Mouse (Mus musculus) layer of hippocampus, adult 8-10 months (tissue): ENCODE data around the gene Lipe. TPM values are rescaled to one million over a fixed set of nuclear protein-coding genes. Genes with fewer than 3 reads are reported as not detected.

Experiments used
- DNase-seq, 2 experiments: peaks; one replicate each; pipeline ENCODE4 v3.0.0; 2022; ENCODE audit warnings: low spot score in 2 of 2
- total RNA-seq, 4 experiments: library from RNA; stranded (reverse); gene quantifications; 2 replicates each; pipeline ENCODE4 v1.2.4; 2022

Lipe gene
- total RNA-seq, 4 experiments from 2014 or later: 7.1 to 10.3 (median 9.0) TPM

DNA sequence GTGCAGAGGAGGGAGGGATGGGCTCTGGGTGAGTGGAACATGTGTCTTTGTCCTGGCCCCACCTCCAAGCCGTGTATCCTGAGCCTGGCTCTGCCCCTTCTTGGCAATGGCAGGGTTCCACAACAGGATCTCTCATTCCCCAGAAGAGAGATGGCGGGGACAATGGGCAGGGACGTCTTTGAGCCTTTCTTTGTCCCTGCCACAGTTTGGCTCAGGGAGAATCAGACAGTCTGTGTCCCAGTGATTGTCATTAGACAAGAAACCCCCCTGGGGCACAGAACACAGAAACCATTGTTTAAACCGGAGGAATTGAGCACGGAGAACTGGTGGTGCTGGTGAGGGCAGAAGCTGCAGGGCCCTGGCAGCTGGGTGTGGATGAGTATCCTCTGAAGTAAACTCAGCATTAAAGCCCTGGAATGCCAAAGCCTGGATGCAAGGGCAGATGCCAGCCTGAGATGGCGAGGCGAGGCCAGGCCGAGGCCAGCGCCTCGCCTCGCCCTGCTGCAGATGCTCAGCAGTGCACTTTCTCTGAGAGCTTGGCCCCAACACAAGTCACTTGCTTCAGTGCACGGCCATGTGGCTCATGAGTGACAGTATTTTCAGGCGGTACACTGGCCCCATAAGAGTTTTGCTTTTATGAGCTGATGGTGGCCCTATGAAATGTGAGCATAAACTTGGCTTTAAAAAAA, 32.4 kb downstream of the Lipe start:
- no peak for DNase-seq

- no peak for DNase-seq
Observed at GRCm38 (mm10) chr7:25363632-25364031, 34.9 kb downstream of the Lipe start.

GRCm38 (mm10) chr7:25363151-25363550, 35.4 kb downstream of the Lipe start:
- DNase-seq: no peak

DNA sequence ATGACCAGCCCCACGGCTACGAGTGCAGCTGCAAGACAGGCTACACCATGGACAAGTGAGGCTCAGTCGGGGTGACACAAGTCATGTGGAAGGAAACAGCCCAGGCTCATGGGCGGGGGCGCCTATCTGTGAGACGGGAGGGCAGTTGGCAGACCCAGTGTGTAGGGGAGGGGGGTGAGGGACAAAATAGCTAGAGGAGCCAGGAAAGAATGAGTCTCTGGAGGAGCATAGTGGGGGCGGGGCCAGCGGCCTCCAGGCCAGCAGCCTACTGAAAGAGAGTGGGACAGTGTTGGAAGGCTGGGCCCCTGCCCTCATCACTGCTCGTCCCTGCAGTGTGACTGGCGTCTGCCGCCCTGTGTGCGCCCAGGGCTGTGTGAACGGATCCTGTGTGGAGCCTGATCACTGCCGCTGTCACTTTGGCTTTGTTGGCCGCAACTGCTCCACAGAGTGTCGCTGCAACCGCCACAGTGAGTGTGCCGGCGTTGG, 39.7 kb downstream of the Lipe start:
- no peak for DNase-seq

- no peak for DNase-seq
Observed at GRCm38 (mm10) chr7:25348861-25349260, 49.6 kb downstream of the Lipe start.

DNA sequence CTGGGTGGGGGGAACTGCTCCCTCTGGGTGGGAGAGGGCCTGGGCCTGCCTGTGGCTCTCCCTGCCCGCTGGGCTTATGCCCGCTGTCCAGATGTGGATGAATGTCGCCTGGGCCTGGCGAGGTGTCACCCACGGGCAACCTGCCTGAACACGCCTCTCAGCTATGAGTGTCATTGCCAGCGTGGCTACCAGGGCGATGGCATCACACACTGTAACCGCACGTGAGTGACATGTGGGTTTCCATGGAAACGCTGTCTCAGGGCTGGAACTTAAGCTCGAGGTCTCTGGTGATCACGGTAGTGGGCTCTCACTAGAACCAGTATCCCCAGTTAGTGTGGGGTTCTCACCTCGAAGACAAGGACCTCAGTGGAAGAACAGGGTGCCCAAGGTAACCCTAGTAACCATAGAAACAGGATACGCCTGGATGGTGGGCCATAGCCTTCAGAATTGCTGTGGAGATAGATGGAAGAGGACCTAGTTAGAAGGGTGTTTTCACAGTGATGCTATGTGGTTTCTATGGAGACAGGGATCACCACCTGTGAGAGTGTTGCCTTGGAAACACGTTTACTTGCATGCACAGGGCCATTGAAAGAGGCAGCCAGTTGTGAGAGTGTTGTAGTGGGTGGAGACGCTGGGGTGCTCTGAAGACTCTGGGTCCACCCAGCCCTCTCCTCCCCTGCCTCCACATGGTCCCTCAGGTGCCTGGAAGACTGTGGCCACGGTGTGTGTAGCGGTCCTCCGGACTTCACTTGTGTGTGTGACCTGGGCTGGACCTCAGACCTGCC, 57.3 kb downstream of the Lipe start:
- DNase-seq: no peak

DNA sequence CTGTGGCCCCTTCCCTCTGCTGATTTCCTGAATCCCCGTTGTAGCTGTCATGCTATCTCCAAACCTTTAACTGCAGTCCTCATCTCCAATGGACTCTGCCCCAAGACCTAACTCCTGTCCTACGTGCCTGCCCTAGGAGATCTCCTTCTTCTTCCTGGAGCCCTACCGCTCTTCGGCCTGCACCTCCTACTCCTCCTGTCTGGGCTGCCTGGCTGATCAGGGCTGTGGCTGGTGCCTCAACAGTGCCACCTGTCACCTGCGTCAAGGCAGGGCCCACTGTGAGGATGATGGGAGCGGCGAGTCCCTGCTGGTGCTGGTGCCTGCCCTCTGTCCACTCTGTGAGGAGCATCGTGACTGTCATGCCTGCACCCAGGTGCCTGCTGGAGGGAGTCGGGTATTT, 59.2 kb downstream of the Lipe start:
- DNase-seq: no peak

- no peak for DNase-seq
Observed at GRCm38 (mm10) chr7:25334472-25334871, 64.0 kb downstream of the Lipe start.

GRCm38 (mm10) chr7:25333596-25334307, 64.8 kb downstream of the Lipe start:
- peak in 1 of 2 experiments; percentile 69 for DNase-seq

Other genes starting within 250 kb of the Lipe start
- gene Pou2f2, start 219.0 kb downstream of the Lipe start, total RNA-seq: 10 to 100 TPM in 3 of 4 experiments, 1 to 10 TPM in 1; 8.9 to 14.3 (median 11.7) TPM
- 10 to 100 TPM; 22.0 to 28.9 (median 26.5) TPM for gene Dedd2, start 178.1 kb downstream of the Lipe start, total RNA-seq
- gene Zfp526, start 177.3 kb downstream of the Lipe start, total RNA-seq: 10 to 100 TPM; 11.2 to 12.5 (median 11.7) TPM
- gene Gsk3a, start 160.9 kb downstream of the Lipe start, total RNA-seq: 100 to 1,000 TPM; 198 to 216 (median 204) TPM
- 10 to 100 TPM; 39.0 to 61.0 (median 49.4) TPM for gene Erf, start 147.9 kb downstream of the Lipe start, total RNA-seq
- gene Cic, start 131.0 kb downstream of the Lipe start, total RNA-seq: 100 to 1,000 TPM; 196 to 252 (median 228) TPM
- gene Pafah1b3, start 100.7 kb downstream of the Lipe start, total RNA-seq: 10 to 100 TPM; 25.2 to 28.9 (median 27.9) TPM
- gene Prr19, start 97.3 kb downstream of the Lipe start, total RNA-seq: under 1 TPM in 1 of 4 experiments, not detected in 3; 0.25 TPM
- gene Tmem145, start 92.6 kb downstream of the Lipe start, total RNA-seq: 10 to 100 TPM; 28.7 to 36.7 (median 33.4) TPM
- 100 to 1,000 TPM in 2 of 4 experiments, 10 to 100 TPM in 2; 90.3 to 107 (median 97.0) TPM for gene Megf8, start 81.5 kb downstream of the Lipe start, total RNA-seq
- under 1 TPM in 1 of 4 experiments, not detected in 3; 0.73 TPM for gene Cnfn, start 29.0 kb downstream of the Lipe start, total RNA-seq
- not detected for gene Cxcl17, start 14.2 kb upstream of the Lipe start, total RNA-seq
- 1 to 10 TPM; 2.3 to 5.1 (median 2.8) TPM for gene Ceacam1, start 78.9 kb upstream of the Lipe start, total RNA-seq
- gene Ceacam2, start 141.1 kb upstream of the Lipe start, total RNA-seq: 1 to 10 TPM in 1 of 4 experiments, under 1 TPM in 3; 0.27 to 1.1 (median 0.37) TPM
- not detected for gene Erich4, start 217.2 kb upstream of the Lipe start, total RNA-seq
- gene Dmac2, start 220.7 kb upstream of the Lipe start, total RNA-seq: 10 to 100 TPM; 49.8 to 61.0 (median 52.2) TPM
- gene B3gnt8, start 227.9 kb upstream of the Lipe start, total RNA-seq: 1 to 10 TPM in 3 of 4 experiments, under 1 TPM in 1; 0.66 to 2.0 (median 1.7) TPM